Mouse (Mus musculus) macrophage (primary cell): ENCODE measurements around the gene Gm14399. TPM values are rescaled to one million over a fixed set of nuclear protein-coding genes. Genes with fewer than 3 reads are reported as not detected.

ENCODE experiments used
- polyA plus RNA-seq: library from polyadenylated mRNA; stranded (reverse); fragments of 250-400 nt; gene quantifications from 3 replicates; pipeline ENCODE4 v1.2.4, GENCODE M21; 2018; ENCODE audit warnings: inconsistent platforms

Gm14399 gene
- polyA plus RNA-seq, 1 experiment from 2014 or later = 6.0 TPM

Other genes with a start within 250 kb of the Gm14399 start
- not detected in 3 replicates for gene Gm14444, start 131.8 kb downstream of the Gm14399 start, polyA plus RNA-seq
- not detected in 3 replicates for gene Gm14393, start 74.2 kb downstream of the Gm14399 start, polyA plus RNA-seq
- 0.09 to 0.25 TPM (median 0.23 TPM) in 3 replicates for gene Gm14443, start 33.9 kb upstream of the Gm14399 start, polyA plus RNA-seq
- 5.2 to 6.2 TPM (median 5.9 TPM) in 3 replicates for gene Gm14391, start 64.9 kb upstream of the Gm14399 start, polyA plus RNA-seq
- gene Gm14440, start 133.1 kb upstream of the Gm14399 start, polyA plus RNA-seq = 0.61 to 3.2 TPM in 2 of 3 replicates, not detected in the other
- gene Gm4631, start 196.2 kb upstream of the Gm14399 start, polyA plus RNA-seq = 8.3 to 14.7 TPM (median 10.3 TPM) in 3 replicates
- 2.3 to 3.4 TPM (median 3.2 TPM) in 3 replicates for gene Zfp968, start 230.4 kb upstream of the Gm14399 start, polyA plus RNA-seq